ENCODE assay signal across 17 mouse cellular contexts in the genomic region with DNA sequence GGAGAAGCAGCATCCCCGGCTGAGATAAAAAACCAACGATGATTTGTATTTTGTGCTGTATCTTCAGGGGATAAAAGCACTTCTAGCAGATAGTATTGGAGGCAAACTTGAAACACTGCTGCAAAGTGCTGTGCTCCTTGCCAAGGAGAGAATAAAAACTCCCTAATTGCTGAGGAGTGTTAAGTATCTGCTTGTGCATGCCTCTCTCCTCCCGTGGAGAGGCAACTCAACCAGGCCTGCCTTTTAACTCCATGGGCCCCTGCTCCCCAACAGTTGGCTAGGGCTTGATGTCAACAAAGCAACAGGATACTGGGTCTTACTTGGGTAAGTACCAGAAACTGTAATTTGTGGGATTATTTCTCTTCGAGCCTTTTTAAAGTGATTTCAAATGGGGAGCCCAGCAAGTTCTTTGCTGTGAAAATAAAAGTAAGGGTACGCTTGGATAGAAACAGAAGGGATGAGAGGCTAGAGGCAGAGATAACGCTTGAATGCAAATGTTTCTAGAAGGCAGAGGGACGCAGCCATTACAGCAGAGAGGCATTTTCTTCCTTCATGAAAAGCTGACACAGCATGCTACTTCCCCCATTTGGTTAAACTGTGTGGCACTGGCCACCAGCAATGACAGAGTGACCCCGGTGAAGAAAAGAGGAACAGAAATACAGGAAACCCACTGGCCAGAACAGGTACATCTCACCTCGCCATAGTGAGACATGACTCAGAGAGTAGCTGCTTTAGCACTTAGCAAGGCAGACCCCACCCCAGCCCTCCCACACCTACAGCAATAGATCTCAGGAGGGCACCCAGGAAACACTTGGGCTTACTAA.
DNase-seq lines count a peak whose midpoint lies in the region; ATAC-seq and TF ChIP-seq lines count a peak whose summit lies in the region.
"Had no signal": no experiment of that assay in that cellular context is flagged by ENCODE, and none has a peak within 500 bp of the region (broad histone marks: within the 10 kb centered on the region; RNA-seq: fewer than 3 reads in every experiment).

No protein-coding gene starts in this region.

- no peaks in the 10 kb centered on the region for H3K79me2 ChIP-seq in CH12.LX (replicated peaks; ENCODE audit: control insufficient read depth, extremely low read depth, insufficient read depth, poor library complexity, severe bottlenecking)

- in situ Hi-C loops in CH12.LX (cut with MboI; ENCODE audit: low pct_ligation_motif_present, low pct_unique_long_range_greater_than_20kb, low sequenced_read_pairs), result loop anchor here (10.0 kb wide), 1 partner anchor 150 kb away; no protein-coding TSS in a partner anchor

- dilution Hi-C loops in CH12.LX (cut with MboI; ENCODE audit: extremely low pct_ligation_motif_present, extremely low pct_unique_long_range_greater_than_20kb, low sequenced_read_pairs), result no loop called here

- 32% methylated on average over 9 of the region's 9 CpGs for WGBS in forebrain, embryonic 13.5 days
- 26% methylated on average over 9 of the region's 9 CpGs for WGBS in hindbrain, embryonic 14.5 days
- 26% methylated on average over 9 of the region's 9 CpGs for WGBS in midbrain, embryonic 15.5 days
- WGBS in kidney, embryonic 15.5 days, result 76% methylated on average over 9 of the region's 9 CpGs

- H3K36me3 ChIP-seq in CH12.LX (replicated peaks in 1 of 2; ENCODE audit: control insufficient read depth in 1 of 2, insufficient read depth in 1 of 2, low read length in 1 of 2), result no peaks in the 10 kb centered on the region
- no peaks in the 10 kb centered on the region for H3K36me3 ChIP-seq in forebrain, embryonic 13.5 days (ENCODE audit: poor library complexity, severe bottlenecking)
- no peaks in the 10 kb centered on the region for H3K36me3 ChIP-seq in hindbrain, embryonic 14.5 days (replicated peaks; ENCODE audit: control insufficient read depth, insufficient read depth)
- H3K36me3 ChIP-seq in midbrain, embryonic 15.5 days (replicated peaks), result no peaks in the 10 kb centered on the region
- no peaks in the 10 kb centered on the region for H3K36me3 ChIP-seq in kidney, embryonic 15.5 days
- H3K36me3 ChIP-seq: embryonic facial prominence, embryonic 13.5 days; heart, embryonic 15.5 days; stomach, embryonic 15.5 days had no signal

- peaks cover 5 to 11% of the 10 kb centered on the region in 2 experiments for H3K4me1 ChIP-seq in CH12.LX (ENCODE audit: control insufficient read depth in 1 of 2, insufficient read depth in 2 of 2)
- peaks cover 17% of the 10 kb centered on the region for H3K4me1 ChIP-seq in forebrain, embryonic 13.5 days
- peaks cover 7% of the 10 kb centered on the region for H3K4me1 ChIP-seq in hindbrain, embryonic 14.5 days (replicated peaks; ENCODE audit: control insufficient read depth, insufficient read depth, low read length)
- H3K4me1 ChIP-seq in midbrain, embryonic 15.5 days, result peaks cover 15% of the 10 kb centered on the region
- H3K4me1 ChIP-seq in kidney, embryonic 15.5 days, result no peaks in the 10 kb centered on the region
- H3K4me1 ChIP-seq: heart, embryonic 15.5 days; stomach, embryonic 15.5 days had no signal

- peak; percentile 17 for DNase-seq in CH12.LX (ENCODE audit: extremely low read depth)
- DNase-seq in hindbrain, embryonic 14.5 days (ENCODE audit: low spot score), result peak; percentile 34
- no peak for DNase-seq in yolk sac, embryonic 10.5 days (ENCODE audit: low spot score)
- no peak for DNase-seq in cerebellum, postnatal 25 days
- DNase-seq in adrenal gland, postnatal 14 days, result no peak
- DNase-seq: adrenal gland, adult 8-10 months; cerebellum, postnatal 14 days; kidney, postnatal 10 days; lung, postnatal 10 days; thymus, postnatal 25 days had no signal

- TF ChIP-seq CTCF in CH12.LX (conservative IDR thresholded peaks at IDR 0.05 in 1 of 2, IDR thresholded peaks at IDR 0.05 in 1 of 2; ENCODE audit: low read depth in 2 of 2, low read length in 2 of 2), result no peak

- no peak overlapping the region for H3K4me3 ChIP-seq in CH12.LX (replicated peaks in 1 of 3; ENCODE audit: low read depth in 2 of 3, low read length in 2 of 3, poor library complexity in 1 of 3)
- H3K4me3 ChIP-seq in forebrain, embryonic 13.5 days, result no peak overlapping the region
- H3K4me3 ChIP-seq in hindbrain, embryonic 14.5 days (replicated peaks; ENCODE audit: low read length), result no peak overlapping the region
- no peak overlapping the region for H3K4me3 ChIP-seq in midbrain, embryonic 15.5 days
- H3K4me3 ChIP-seq in kidney, embryonic 15.5 days (replicated peaks), result no peak overlapping the region
- H3K4me3 ChIP-seq: embryonic facial prominence, embryonic 13.5 days; heart, embryonic 15.5 days; stomach, embryonic 15.5 days had no signal

- no peaks in the 10 kb centered on the region for H3K27me3 ChIP-seq in CH12.LX (replicated peaks)
- peaks cover 6% of the 10 kb centered on the region; the same call in 1 of the 2 replicates for H3K27me3 ChIP-seq in forebrain, embryonic 13.5 days
- no peaks in the 10 kb centered on the region for H3K27me3 ChIP-seq in hindbrain, embryonic 14.5 days (ENCODE audit: control insufficient read depth, insufficient read depth, low read length)
- H3K27me3 ChIP-seq in midbrain, embryonic 15.5 days (replicated peaks), result no peaks in the 10 kb centered on the region
- H3K27me3 ChIP-seq in kidney, embryonic 15.5 days, result no peaks in the 10 kb centered on the region
- H3K27me3 ChIP-seq: embryonic facial prominence, embryonic 13.5 days; heart, embryonic 15.5 days; stomach, embryonic 15.5 days had no signal

- H3K4me2 ChIP-seq in CH12.LX (ENCODE audit: insufficient read depth, low read depth, poor library complexity, severe bottlenecking), result no peak overlapping the region
- peak overlapping the region; percentile 41 for H3K4me2 ChIP-seq in forebrain, embryonic 13.5 days
- no peak overlapping the region; the same call in 1 of the 2 replicates for H3K4me2 ChIP-seq in hindbrain, embryonic 14.5 days (replicated peaks)
- H3K4me2 ChIP-seq in midbrain, embryonic 15.5 days, result 0 out of 2 replicates have a peak overlapping the region, but pooled peaks have one; percentile 14
- H3K4me2 ChIP-seq in kidney, embryonic 15.5 days, result no peak overlapping the region
- H3K4me2 ChIP-seq: embryonic facial prominence, embryonic 13.5 days; heart, embryonic 15.5 days; stomach, embryonic 15.5 days had no signal

- no peak; the same call in 1 of the 2 replicates for TF ChIP-seq RAD21 in CH12.LX (IDR thresholded peaks at IDR 0.05; ENCODE audit: low read depth, low read length)

- H3K27ac ChIP-seq in CH12.LX (ENCODE audit: insufficient read depth, low read depth), result no peak overlapping the region
- H3K27ac ChIP-seq in forebrain, embryonic 13.5 days, result 0 out of 2 replicates have a peak overlapping the region, but pooled peaks have one; percentile 48
- H3K27ac ChIP-seq in hindbrain, embryonic 14.5 days, result peak overlapping the region; percentile 76
- H3K27ac ChIP-seq in midbrain, embryonic 15.5 days, result peak overlapping the region; percentile 56
- no peak overlapping the region for H3K27ac ChIP-seq in kidney, embryonic 15.5 days
- H3K27ac ChIP-seq: embryonic facial prominence, embryonic 13.5 days; heart, embryonic 15.5 days; liver, embryonic 14.5 days; stomach, embryonic 15.5 days had no signal

- ATAC-seq in forebrain, embryonic 13.5 days, result peak; percentile 75
- peak; percentile 51 for ATAC-seq in hindbrain, embryonic 14.5 days (ENCODE audit: low FRiP score)
- ATAC-seq in midbrain, embryonic 15.5 days (replicated peaks), result peak; percentile 69
- no peak for ATAC-seq in kidney, embryonic 15.5 days (replicated peaks; ENCODE audit: low FRiP score)

- no peak for TF ChIP-seq POLR2A in CH12.LX (IDR thresholded peaks at IDR 0.05; ENCODE audit: low read depth, low read length)

- no peaks in the 10 kb centered on the region for H3K9me3 ChIP-seq in CH12.LX (replicated peaks; ENCODE audit: low read length)
- no peaks in the 10 kb centered on the region for H3K9me3 ChIP-seq in forebrain, embryonic 13.5 days (replicated peaks)
- no peaks in the 10 kb centered on the region for H3K9me3 ChIP-seq in hindbrain, embryonic 14.5 days (ENCODE audit: control insufficient read depth, low read length)
- H3K9me3 ChIP-seq in midbrain, embryonic 15.5 days, result no peaks in the 10 kb centered on the region
- no peaks in the 10 kb centered on the region for H3K9me3 ChIP-seq in kidney, embryonic 15.5 days (replicated peaks)
- H3K9me3 ChIP-seq: embryonic facial prominence, embryonic 13.5 days; heart, embryonic 15.5 days; stomach, embryonic 15.5 days had no signal

- H3K9ac ChIP-seq in CH12.LX (ENCODE audit: insufficient read depth, low read depth), result no peak overlapping the region
- peak overlapping the region; percentile 8; the same call in 1 of the 2 replicates for H3K9ac ChIP-seq in forebrain, embryonic 13.5 days
- no peak overlapping the region for H3K9ac ChIP-seq in hindbrain, embryonic 14.5 days
- H3K9ac ChIP-seq in midbrain, embryonic 15.5 days, result no peak overlapping the region; the same call in 1 of the 2 replicates
- H3K9ac ChIP-seq in kidney, embryonic 15.5 days, result no peak overlapping the region
- H3K9ac ChIP-seq: embryonic facial prominence, embryonic 13.5 days; heart, embryonic 15.5 days; liver, embryonic 14.5 days; stomach, embryonic 15.5 days had no signal

- peak; percentile 55 for TF ChIP-seq EP300 in CH12.LX (IDR thresholded peaks at IDR 0.05; ENCODE audit: low read length)

TF ChIP-seq in CH12.LX, 34 proteins besides CTCF, POLR2A, EP300 and RAD21:
- TF ChIP-seq IRF4 (IDR thresholded peaks at IDR 0.05; ENCODE audit: low read depth, low read length) (peak; percentile 64; the same call in 1 of the 2 replicates), MAFK (IDR thresholded peaks at IDR 0.05; ENCODE audit: insufficient replicate concordance, low read length) (peak; percentile 89), HCFC1 (IDR thresholded peaks at IDR 0.05; ENCODE audit: low read depth, low read length) (no peak)

Comparison
In these comparisons a context has a peak if more than half of its experiments do, and no peak if none do; other contexts are left out.
1. DNase-seq: peak in CH12.LX (single experiment) and hindbrain, embryonic 14.5 days (single experiment); none in yolk sac, embryonic 10.5 days (single experiment), cerebellum, postnatal 25 days (0 of 2) and adrenal gland, postnatal 14 days (single experiment).
2. H3K27ac ChIP-seq: peak in forebrain, embryonic 13.5 days (single experiment), hindbrain, embryonic 14.5 days (single experiment) and midbrain, embryonic 15.5 days (single experiment); none in CH12.LX (single experiment) and kidney, embryonic 15.5 days (single experiment).
3. H3K4me2 ChIP-seq: peak in forebrain, embryonic 13.5 days (single experiment) and midbrain, embryonic 15.5 days (single experiment); none in CH12.LX (single experiment), hindbrain, embryonic 14.5 days (single experiment) and kidney, embryonic 15.5 days (single experiment).